Mouse (Mus musculus) cerebellum, adult 2 months (tissue): Measurements from ENCODE around the gene Tnrc6b. TPM values are rescaled to one million over a fixed set of nuclear protein-coding genes. Genes with fewer than 3 reads are reported as not detected.

Experiments used
- DNase-seq, 2 experiments: peaks; one replicate each; pipeline ENCODE4 v3.0.0; 2021
- H3K27ac ChIP-seq: fragments of 200-500 bp; 2 replicates; pipeline ENCODE4 v1.5.1; 2012; ENCODE audit warnings: low read length, control low read depth, inconsistent platforms; ENCODE audit not compliant: insufficient read depth
- H3K27me3 ChIP-seq: fragments of 200-500 bp; 2 replicates; pipeline ENCODE4 v1.6.1; 2012; ENCODE audit warnings: inconsistent platforms, mild to moderate bottlenecking, low read length, moderate library complexity; ENCODE audit not compliant: control insufficient read depth, insufficient read depth
- H3K4me1 ChIP-seq: fragments of 200-500 bp; 2 replicates; pipeline ENCODE4 v1.6.1; 2011; ENCODE audit warnings: low read length; ENCODE audit not compliant: control insufficient read depth, insufficient read depth
- H3K4me3 ChIP-seq: fragments of 200-500 bp; replicated peaks from 2 replicates; pipeline ENCODE3; 2011; ENCODE audit warnings: mild to moderate bottlenecking, low read depth, low read length, control low read depth; ENCODE audit not compliant: insufficient read depth
- CTCF ChIP-seq: fragments of 200-500 bp; IDR thresholded peaks from 2 replicates; pipeline ENCODE4 v1.5.1; 2011; ENCODE audit warnings: low read depth, mild to moderate bottlenecking, control low read depth, low read length, moderate library complexity, borderline replicate concordance; ENCODE audit not compliant: insufficient read depth
- POLR2A ChIP-seq: fragments of 200-500 bp; IDR thresholded peaks from 2 replicates; pipeline ENCODE4 v1.6.1; 2011; ENCODE audit warnings: low read length, control low read depth, borderline replicate concordance; ENCODE audit not compliant: insufficient read depth
- WGBS: fragments of 180-500 bp; shearing (Covaris S2); methylation state at CpG from one replicate; pipeline ENCODE4 v1.1.7; 2018; 5-methylcytosine and 5-hydroxymethylcytosine counted together
- polyA plus RNA-seq: library from polyadenylated mRNA; depleted of rRNA; stranded (reverse); fragments of >200 nt; gene quantifications from 2 replicates; pipeline ENCODE4 v1.2.3, GENCODE M21; 2012

The Tnrc6b gene
- polyA plus RNA-seq, 1 experiment: 32.5 TPM

- DNase-seq: no peak
- TF ChIP-seq CTCF: no peak
- TF ChIP-seq POLR2A: no peak
- no peaks in the 10 kb centered on the region for H3K27me3 ChIP-seq
- H3K27ac ChIP-seq: no peak overlapping the region
- WGBS: 70% methylated on average over 3 of the region's 3 CpGs
- H3K4me1 ChIP-seq: no peaks in the 10 kb centered on the region
- no peak overlapping the region for H3K4me3 ChIP-seq
Measured at GRCm38 (mm10) chr15:80936686-80937085, 225.6 kb downstream of the Tnrc6b start.

- Histone ChIP-seq H3K4me1 (no peaks in the 10 kb centered on the region), H3K27me3 (no peaks in the 10 kb centered on the region), H3K4me3 (no peak overlapping the region), H3K27ac (no peak overlapping the region)
- DNase-seq: no peak
- WGBS: 85% methylated on average over 4 of the region's 4 CpGs
- no peak for TF ChIP-seq POLR2A
- no peak for TF ChIP-seq CTCF
Measured at GRCm38 (mm10) chr15:80938615-80939014, 227.5 kb downstream of the Tnrc6b start.

- DNase-seq: no peak
- no peak for TF ChIP-seq CTCF
- no peak for TF ChIP-seq POLR2A
- whole genome bisulfite sequencing: 58% methylated on average over 5 of the region's 5 CpGs
- H3K27ac ChIP-seq: no peak overlapping the region
- H3K27me3 ChIP-seq: no peaks in the 10 kb centered on the region
- no peaks in the 10 kb centered on the region for H3K4me1 ChIP-seq
- no peak overlapping the region for H3K4me3 ChIP-seq
Measured at GRCm38 (mm10) chr15:80939401-80939800, 228.3 kb downstream of the Tnrc6b start.

- TF ChIP-seq CTCF (no peak), POLR2A (no peak)
- no peak overlapping the region for H3K4me3 ChIP-seq
- no peak for DNase-seq
- no peak overlapping the region for H3K27ac ChIP-seq
- H3K4me1 ChIP-seq: no peaks in the 10 kb centered on the region
- WGBS: 53% methylated on average over 6 of the region's 6 CpGs
- no peaks in the 10 kb centered on the region for H3K27me3 ChIP-seq
Measured at GRCm38 (mm10) chr15:80941468-80942040, 230.4 kb downstream of the Tnrc6b start.

GRCm38 (mm10) chr15:80945851-80946250 lies 234.7 kb downstream of the Tnrc6b start:
- no peak overlapping the region for H3K4me3 ChIP-seq
- TF ChIP-seq POLR2A (no peak), CTCF (peak; percentile 55; the same call in 1 of the 2 replicates)
- no peaks in the 10 kb centered on the region for H3K27me3 ChIP-seq
- DNase-seq: peak in 1 of 2 experiments; percentile 18
- H3K27ac ChIP-seq: no peak overlapping the region
- H3K4me1 ChIP-seq: no peaks in the 10 kb centered on the region
- WGBS: 57% methylated on average over 3 of the region's 3 CpGs

GRCm38 (mm10) chr15:80948145-80949135 lies 237.3 kb downstream of the Tnrc6b start, which contains the start of gene Adsl:
Adsl (plus strand) TSS chr15:80948490.
- peak within 1 kb of the TSS; percentile 89 for H3K4me3 ChIP-seq
- H3K27me3 ChIP-seq: no peaks in the 10 kb centered on the region
- H3K4me1 ChIP-seq: no peaks in the 10 kb centered on the region
- H3K27ac ChIP-seq: no peak within 1 kb of the TSS
- DNase-seq: peak; percentile 86 to 90
- TF ChIP-seq CTCF (peak; percentile 93), POLR2A (peak; percentile 55)
- WGBS: under 1% methylated on average over 63 of the region's 63 CpGs

GRCm38 (mm10) chr15:80949431-80949830 lies 238.3 kb downstream of the Tnrc6b start:
- DNase-seq: no peak
- H3K27me3 ChIP-seq: no peaks in the 10 kb centered on the region
- H3K27ac ChIP-seq: no peak overlapping the region
- no peak overlapping the region for H3K4me3 ChIP-seq
- no peaks in the 10 kb centered on the region for H3K4me1 ChIP-seq
- no peak for TF ChIP-seq POLR2A
- no peak for TF ChIP-seq CTCF
- 42% methylated on average over 4 of the region's 4 CpGs for WGBS
